Mouse (Mus musculus) urinary bladder, postnatal 36 days (tissue): Measurements from ENCODE around the gene Nup62.
"Not testable (repeated sequence)": the region's sequence is repeated elsewhere in the genome, so short reads cannot be mapped to it uniquely, and the experiment has no call there.

Experiments used
- DNase-seq, 2 experiments: peaks; one replicate each; pipeline ENCODE4 v3.0.0; 2022; ENCODE audit warnings: low spot score in 2 of 2, mixed read lengths in 1 of 2

Nup62 gene

GRCm38 (mm10) chr7:44863982-44864494 is 48.1 kb downstream of the Nup62 start:
- no peak for DNase-seq

DNA sequence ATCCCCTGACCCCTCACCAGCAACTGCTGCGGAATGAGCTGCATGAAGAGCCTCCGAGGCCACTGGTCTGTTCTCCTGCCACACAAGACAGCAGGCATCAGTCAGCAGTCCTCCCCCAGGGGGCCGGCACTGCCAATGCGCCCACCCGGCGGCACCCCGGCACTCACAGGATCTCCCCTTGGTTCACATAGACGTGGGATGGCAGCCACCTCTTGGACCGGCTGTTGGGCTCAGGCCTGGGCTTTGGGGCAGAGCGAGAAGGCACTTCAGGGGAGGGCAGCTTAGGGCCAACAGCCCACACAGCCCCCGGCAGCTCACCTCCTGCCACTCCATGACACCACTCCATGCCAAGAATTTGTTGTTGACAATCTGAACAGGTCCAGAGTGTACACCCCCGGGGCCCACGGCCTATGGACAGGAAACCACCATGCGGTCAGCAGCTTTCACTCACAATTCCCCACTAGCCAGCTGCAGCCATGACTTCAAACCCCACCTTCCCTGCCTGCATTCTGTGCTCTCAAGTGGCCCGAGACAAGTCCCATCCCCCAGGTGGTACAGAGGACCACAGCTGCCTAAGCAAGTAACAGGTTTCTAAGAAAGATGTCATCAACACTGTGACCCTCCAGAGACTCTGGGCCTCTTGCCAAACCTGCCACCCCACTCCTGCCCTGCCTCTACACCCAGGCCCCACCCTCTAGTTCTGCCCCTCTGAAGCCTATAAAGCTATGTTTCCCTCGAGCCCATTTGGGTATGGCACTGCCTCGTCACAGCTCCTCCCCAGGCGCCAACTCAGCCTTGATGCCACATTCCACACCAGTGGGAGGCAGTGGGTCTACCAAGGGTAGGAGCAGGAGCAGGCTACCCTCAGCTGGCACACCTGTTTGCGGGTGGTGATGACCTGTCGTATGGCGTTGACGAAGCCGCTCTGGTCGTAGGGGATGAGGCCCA is 49.0 kb downstream of the Nup62 start:
- no peak for DNase-seq

- peak in 1 of 2 experiments; percentile 66 for DNase-seq
Measured at GRCm38 (mm10) chr7:44866276-44867009, 50.6 kb downstream of the Nup62 start.

- no peak for DNase-seq
Measured at GRCm38 (mm10) chr7:44867010-44867702, 51.3 kb downstream of the Nup62 start.

- DNase-seq = no peak
Measured at GRCm38 (mm10) chr7:44867802-44868201, 51.9 kb downstream of the Nup62 start.

DNA sequence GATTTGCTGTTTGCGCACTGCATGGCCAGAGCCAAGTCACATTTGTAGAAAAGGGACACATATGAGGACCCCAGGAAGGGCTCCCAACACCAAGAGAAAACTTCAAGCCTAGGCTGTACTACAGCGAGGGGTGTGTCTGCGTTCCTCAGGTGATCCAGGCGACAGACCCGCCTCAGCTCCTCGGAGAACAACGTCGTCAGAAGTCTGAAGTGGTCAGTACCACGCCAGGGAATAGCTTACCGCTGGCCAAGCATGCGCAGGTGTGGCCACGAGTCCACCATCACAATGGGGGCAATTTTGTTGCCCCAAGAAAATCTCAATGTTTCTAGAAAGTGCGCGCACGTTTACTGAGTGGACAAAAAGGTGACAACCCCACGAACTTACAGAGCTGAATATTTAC is 52.6 kb downstream of the Nup62 start:
- DNase-seq = no peak

GRCm38 (mm10) chr7:44868919-44869696 is 53.2 kb downstream of the Nup62 start:
- DNase-seq = peak; percentile 61 to 75

GRCm38 (mm10) chr7:44869697-44870528 is 54.0 kb downstream of the Nup62 start, which contains the start of gene Ptov1:
Ptov1 (minus strand) TSS chr7:44869788.
- DNase-seq = peak; percentile 86 to 91

- no peak for DNase-seq
Measured at GRCm38 (mm10) chr7:44870614-44871013, 54.7 kb downstream of the Nup62 start.

GRCm38 (mm10) chr7:44871181-44871580 is 55.3 kb downstream of the Nup62 start:
- DNase-seq = no peak

GRCm38 (mm10) chr7:44871774-44872173 is 55.9 kb downstream of the Nup62 start:
- DNase-seq = not testable (repeated sequence)

GRCm38 (mm10) chr7:44877833-44878232 is 61.9 kb downstream of the Nup62 start:
- DNase-seq = no peak
